In the genomic region with DNA sequence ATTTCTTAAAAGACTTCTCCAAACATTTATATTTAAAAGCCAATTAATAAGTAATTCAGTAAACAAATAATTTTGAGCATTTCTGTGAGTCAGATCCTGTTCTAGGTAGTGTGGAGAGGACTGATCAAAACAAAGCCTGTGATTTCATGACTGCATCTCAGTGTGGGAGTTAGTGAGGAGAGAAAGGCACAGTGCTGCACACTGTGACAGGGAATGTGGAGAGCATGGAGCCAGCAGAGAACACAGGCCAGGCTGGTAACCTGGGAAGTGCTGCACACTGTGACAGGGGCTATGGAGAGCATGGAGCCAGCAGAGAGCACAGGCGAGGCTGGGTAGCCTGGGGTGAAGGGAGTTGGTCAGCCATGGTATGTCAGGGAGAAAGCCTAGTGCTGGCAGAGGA, we compare ENCODE assay signal across 14 mouse cellular contexts. TPM values are rescaled to one million over a fixed set of nuclear protein-coding genes. Genes with fewer than 3 reads are reported as not detected.
DNase-seq lines count a peak whose midpoint lies in the region.
"Had no signal": no experiment of that assay in that cellular context is flagged by ENCODE, and none has a peak within 500 bp of the region (broad histone marks: within the 10 kb centered on the region; RNA-seq: fewer than 3 reads in every experiment).

No protein-coding gene starts in this region.

- peak; percentile 5 to 28 for DNase-seq in frontal cortex, postnatal 36 days (ENCODE audit: low spot score in 2 of 2)
- no peak for DNase-seq in frontal cortex, postnatal 10 days (ENCODE audit: low spot score in 2 of 2)
- DNase-seq in layer of hippocampus, adult 9-11 months, result peak; percentile 41
- no peak for DNase-seq in layer of hippocampus, postnatal 14 days (ENCODE audit: low spot score in 2 of 2)
- peak; percentile 14 to 26 for DNase-seq in right cerebral cortex, adult 2 months (ENCODE audit: low spot score in 2 of 2)
- no peak for DNase-seq in right cerebral cortex, postnatal 36 days (ENCODE audit: low spot score in 2 of 2)
- DNase-seq in telencephalon, adult 2 months (ENCODE audit: low read depth, low spot score), result peak; percentile 28
- DNase-seq: cerebellum, postnatal 10 days; heart, adult 11 months; heart, postnatal 4 days; kidney, postnatal 4 days; left cerebral cortex, postnatal 4 days; liver; thymus, adult 2 months had no signal

RNA-seq across cellular contexts. Expression of a gene that starts 48.1 kb away (rescaled TPM):
- 100 to 1,000 TPM; 103 to 108 TPM for total RNA-seq in layer of hippocampus, postnatal 14 days (2021)

Comparison
In these comparisons a context has a peak if more than half of its experiments do, and no peak if none do; other contexts are left out.
1. DNase-seq: peak in frontal cortex, postnatal 36 days (2 of 2), layer of hippocampus, adult 9-11 months (single experiment), right cerebral cortex, adult 2 months (2 of 2) and telencephalon, adult 2 months (single experiment); none in frontal cortex, postnatal 10 days (0 of 2), layer of hippocampus, postnatal 14 days (0 of 2) and right cerebral cortex, postnatal 36 days (0 of 2).